Mouse (Mus musculus) lung, postnatal 4 days (tissue): ENCODE measurements around the gene Gm9508.
"Not testable (repeated sequence)": the region's sequence is repeated elsewhere in the genome, so short reads cannot be mapped to it uniquely, and the experiment has no call there.

Experiments
- DNase-seq, 2 experiments: peaks; one replicate each; pipeline ENCODE4 v3.0.0; 2021

The Gm9508 gene

GRCm38 (mm10) chr10:77697133-77697532 is at the start of gene Gm9508:
Gene Gm9508, minus strand, starts transcription at chr10:77697233.
- no peak for DNase-seq

GRCm38 (mm10) chr10:77741924-77742688 is 45.1 kb upstream of the Gm9508 start, which contains the start of gene Gm18596:
Gene Gm18596, minus strand, starts transcription at chr10:77742638.
- not testable (repeated sequence) for DNase-seq

GRCm38 (mm10) chr10:77738929-77739328 is 41.9 kb upstream of the Gm9508 start:
- no peak for DNase-seq

- no peak for DNase-seq
Observed at GRCm38 (mm10) chr10:77735928-77736327, 38.9 kb upstream of the Gm9508 start.

GRCm38 (mm10) chr10:77729241-77729640 is 32.2 kb upstream of the Gm9508 start:
- no peak for DNase-seq

GRCm38 (mm10) chr10:77728280-77728679 is 31.2 kb upstream of the Gm9508 start:
- no peak for DNase-seq

GRCm38 (mm10) chr10:77726186-77726585 is 29.2 kb upstream of the Gm9508 start, which contains the start of gene Gm10100:
Gene Gm10100, plus strand, starts transcription at chr10:77726486.
- DNase-seq, result no peak

- no peak for DNase-seq
Observed at GRCm38 (mm10) chr10:77724855-77725254, 27.8 kb upstream of the Gm9508 start.

GRCm38 (mm10) chr10:77720299-77720698 is 23.3 kb upstream of the Gm9508 start, which contains the start of gene Krtap12-1:
Gene Krtap12-1, plus strand, starts transcription at chr10:77720599.
- not testable (repeated sequence) for DNase-seq

GRCm38 (mm10) chr10:77715507-77715906 is 18.5 kb upstream of the Gm9508 start, which contains the start of gene Gm10142:
Gene Gm10142, plus strand, starts transcription at chr10:77715807.
- DNase-seq, result no peak

- DNase-seq, result no peak
Observed at GRCm38 (mm10) chr10:77713734-77714133, 16.7 kb upstream of the Gm9508 start.

- DNase-seq, result not testable (repeated sequence)
Observed at GRCm38 (mm10) chr10:77711157-77711556, 14.1 kb upstream of the Gm9508 start, which contains the start of gene Gm10024. Gene Gm10024, plus strand, starts transcription at chr10:77711457.

- no peak for DNase-seq
Observed at GRCm38 (mm10) chr10:77709831-77710230, 12.8 kb upstream of the Gm9508 start.

GRCm38 (mm10) chr10:77706326-77706725 is 9.3 kb upstream of the Gm9508 start, which contains the start of gene Gm10272:
Gene Gm10272, plus strand, starts transcription at chr10:77706626.
- no peak for DNase-seq

GRCm38 (mm10) chr10:77690356-77690807 is 6.7 kb downstream of the Gm9508 start, which contains the start of gene Gm19402:
Gene Gm19402, minus strand, starts transcription at chr10:77690757.
- DNase-seq, result not testable (repeated sequence)

GRCm38 (mm10) chr10:77687021-77687420 is 10.0 kb downstream of the Gm9508 start:
- no peak for DNase-seq

GRCm38 (mm10) chr10:77685895-77686664 is 11.0 kb downstream of the Gm9508 start, which contains the start of gene Tspear:
Gene Tspear, plus strand, starts transcription at chr10:77686569.
- DNase-seq, result no peak

GRCm38 (mm10) chr10:77684181-77684580 is 12.9 kb downstream of the Gm9508 start:
- no peak for DNase-seq

GRCm38 (mm10) chr10:77682994-77683393 is 14.0 kb downstream of the Gm9508 start:
- no peak for DNase-seq

- no peak for DNase-seq
Observed at GRCm38 (mm10) chr10:77677562-77677961, 19.5 kb downstream of the Gm9508 start.

GRCm38 (mm10) chr10:77673765-77674164 is 23.3 kb downstream of the Gm9508 start:
- DNase-seq, result no peak

- no peak for DNase-seq
Observed at GRCm38 (mm10) chr10:77671519-77671918, 25.5 kb downstream of the Gm9508 start.

GRCm38 (mm10) chr10:77670710-77671109 is 26.3 kb downstream of the Gm9508 start:
- no peak for DNase-seq
